Mouse (Mus musculus) kidney, adult 10 weeks (tissue): ENCODE results near the gene Ccdc71. TPM values are rescaled to one million over a fixed set of nuclear protein-coding genes. Genes with fewer than 3 reads are reported as not detected.

Experiments
- polyA plus RNA-seq: library from polyadenylated mRNA; stranded (reverse); fragments of 350-450 nt; fragmentation: Illumina TruSeq; extraction: RNeasy Lipid Tissue Mini Kit (QIAGEN cat#74804); gene quantifications from one replicate; pipeline ENCODE4 v1.2.3, GENCODE M21; 2014; ENCODE audit warnings: low read depth, low replicate concordance

Gene Ccdc71
- polyA plus RNA-seq: 4.1 TPM

DNA sequence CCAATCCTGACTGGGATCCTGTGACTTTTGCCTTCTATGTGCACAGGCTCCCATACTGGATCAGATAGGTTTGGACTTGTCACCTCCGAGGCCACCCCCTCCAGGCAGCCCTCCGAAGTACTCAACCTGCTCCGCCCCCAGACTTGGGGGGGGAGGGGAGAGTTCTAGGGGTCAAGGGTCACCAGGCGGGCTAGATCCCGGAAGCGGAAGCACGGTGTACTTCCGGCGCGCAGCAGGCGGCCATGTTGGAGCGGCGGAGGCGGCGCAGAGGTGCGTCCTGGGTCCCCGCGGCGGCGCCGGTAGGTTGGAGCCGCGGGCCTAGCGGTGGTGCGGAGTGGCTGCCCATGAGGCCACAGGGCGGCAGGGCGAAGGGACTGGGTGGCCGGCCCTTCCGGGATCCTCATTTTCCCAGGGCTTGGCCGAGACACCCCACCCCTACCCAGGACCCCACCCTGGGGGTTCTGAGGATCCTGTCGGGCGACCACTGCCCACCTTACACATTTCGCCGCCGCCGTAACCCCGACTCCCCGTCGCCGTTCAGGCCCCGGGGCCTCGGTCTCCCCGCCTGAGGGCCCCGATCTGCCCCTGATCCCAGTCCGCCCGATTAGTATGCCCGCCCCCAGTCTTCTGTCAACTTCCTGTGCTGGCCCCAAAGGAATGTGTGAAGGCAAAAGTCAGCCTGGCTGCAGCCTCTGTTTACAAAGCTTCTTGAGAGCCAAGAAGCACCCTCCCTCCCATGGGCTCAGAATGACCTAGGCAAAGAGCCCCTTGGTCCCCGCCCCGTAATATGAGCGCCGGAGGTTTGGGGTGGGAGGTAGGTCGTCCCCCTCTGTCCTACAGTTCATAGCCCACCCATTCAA, at the start of gene Ccdc71:
Gene Ccdc71 (plus strand): TSS at position 209 of the 860 bp plus-strand sequence.

DNA sequence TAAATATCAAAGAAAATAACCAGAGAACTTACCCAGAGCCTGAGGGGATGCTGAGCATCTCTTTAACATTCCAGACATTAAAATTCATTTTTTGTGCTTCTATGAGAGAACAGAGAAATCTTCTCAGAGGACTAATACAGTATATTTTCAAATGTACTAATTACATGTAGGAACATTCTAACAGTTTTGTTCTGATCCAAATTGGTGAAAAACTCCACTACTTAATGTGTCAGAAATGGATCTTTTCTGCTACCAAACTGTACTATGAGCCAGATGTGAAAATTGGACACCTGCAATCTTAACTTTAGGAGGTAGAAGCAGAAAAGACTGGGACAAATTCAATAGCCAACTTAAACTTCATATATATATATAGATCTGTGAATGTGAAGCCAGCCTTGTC, 31.9 kb upstream of the Ccdc71 start, which contains the start of gene Ccdc36:
Gene Ccdc36 (minus strand): TSS at position 101 of the 400 bp plus-strand sequence.

DNA sequence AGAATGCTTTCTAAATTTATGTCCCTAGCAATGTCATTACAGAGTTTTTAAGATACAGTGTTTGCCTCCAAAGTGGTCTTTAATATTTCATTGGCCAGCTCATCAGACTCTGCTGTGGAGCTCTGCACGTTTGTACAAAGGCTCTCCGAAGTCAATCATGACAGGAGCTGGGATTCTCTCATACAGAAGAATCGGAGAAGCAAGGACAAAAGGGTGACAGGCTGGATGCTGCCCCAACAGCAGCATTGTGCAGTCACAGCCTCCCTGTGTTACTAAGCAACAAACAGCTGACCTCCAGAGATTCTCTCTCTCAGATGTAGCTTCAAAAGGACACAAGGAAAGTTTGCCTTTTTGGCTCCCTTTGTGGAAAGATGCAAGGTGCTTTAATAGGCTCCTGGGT, 24.1 kb upstream of the Ccdc71 start, which contains the start of gene BC048562:
Gene BC048562 (plus strand): TSS at position 301 of the 400 bp plus-strand sequence.

DNA sequence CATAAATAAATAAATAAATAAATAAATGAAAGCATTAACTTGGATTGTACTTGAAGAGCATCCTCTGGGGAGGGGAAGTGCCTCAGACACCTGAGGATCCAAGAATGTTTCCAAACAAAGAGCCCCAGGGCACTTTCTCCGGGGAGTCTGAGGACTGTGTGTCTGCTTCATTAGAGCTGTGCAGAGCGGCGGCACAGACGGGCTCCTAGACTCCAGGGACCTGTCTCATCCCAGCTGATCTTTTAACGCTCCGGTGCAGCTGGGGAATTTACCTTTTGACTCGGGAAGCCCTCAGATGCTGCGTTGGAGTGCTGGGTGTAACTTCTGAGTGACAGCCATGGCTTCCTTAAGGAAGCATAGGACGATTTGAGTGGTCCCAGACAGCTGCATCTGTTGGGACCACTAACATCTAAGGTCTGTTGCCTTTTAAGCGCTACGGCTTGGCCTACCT, 879 bp downstream of the Ccdc71 start, which contains the start of gene Klhdc8b:
Gene Klhdc8b (minus strand): TSS at position 401 of the 451 bp plus-strand sequence.

DNA sequence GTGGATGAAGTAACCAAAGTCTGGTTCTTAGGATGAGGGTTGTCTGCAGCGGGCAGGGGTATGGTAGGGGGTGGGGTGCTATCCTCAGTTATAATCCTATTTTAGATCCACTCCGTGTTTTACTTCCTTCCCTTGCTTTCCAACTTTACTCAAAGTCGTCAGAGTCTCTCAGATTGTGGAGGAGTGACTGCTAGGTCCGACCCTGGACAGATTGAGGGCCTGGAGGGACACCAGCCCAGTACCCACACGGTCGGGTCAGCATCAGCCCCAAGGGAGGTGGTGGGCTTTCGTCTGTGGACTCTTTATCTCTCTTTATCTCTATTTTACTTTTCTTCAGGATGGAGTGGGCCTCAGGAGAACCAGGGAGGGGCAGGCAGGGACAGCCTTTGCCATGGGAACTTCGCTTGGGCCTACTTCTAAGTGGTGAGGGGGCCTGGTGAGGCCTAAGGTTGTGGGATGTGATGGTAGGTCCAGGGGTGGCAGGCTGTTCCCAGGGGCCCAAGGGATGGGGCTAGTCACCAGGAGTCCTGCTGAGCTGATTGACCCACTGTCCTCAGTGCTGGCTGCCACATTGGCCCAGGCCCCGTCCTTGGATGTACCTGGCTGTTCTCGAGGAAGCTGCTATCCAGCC, 19.5 kb downstream of the Ccdc71 start, which contains the start of gene Lamb2:
Gene Lamb2 (plus strand): TSS at position 16 of the 631 bp plus-strand sequence.

DNA sequence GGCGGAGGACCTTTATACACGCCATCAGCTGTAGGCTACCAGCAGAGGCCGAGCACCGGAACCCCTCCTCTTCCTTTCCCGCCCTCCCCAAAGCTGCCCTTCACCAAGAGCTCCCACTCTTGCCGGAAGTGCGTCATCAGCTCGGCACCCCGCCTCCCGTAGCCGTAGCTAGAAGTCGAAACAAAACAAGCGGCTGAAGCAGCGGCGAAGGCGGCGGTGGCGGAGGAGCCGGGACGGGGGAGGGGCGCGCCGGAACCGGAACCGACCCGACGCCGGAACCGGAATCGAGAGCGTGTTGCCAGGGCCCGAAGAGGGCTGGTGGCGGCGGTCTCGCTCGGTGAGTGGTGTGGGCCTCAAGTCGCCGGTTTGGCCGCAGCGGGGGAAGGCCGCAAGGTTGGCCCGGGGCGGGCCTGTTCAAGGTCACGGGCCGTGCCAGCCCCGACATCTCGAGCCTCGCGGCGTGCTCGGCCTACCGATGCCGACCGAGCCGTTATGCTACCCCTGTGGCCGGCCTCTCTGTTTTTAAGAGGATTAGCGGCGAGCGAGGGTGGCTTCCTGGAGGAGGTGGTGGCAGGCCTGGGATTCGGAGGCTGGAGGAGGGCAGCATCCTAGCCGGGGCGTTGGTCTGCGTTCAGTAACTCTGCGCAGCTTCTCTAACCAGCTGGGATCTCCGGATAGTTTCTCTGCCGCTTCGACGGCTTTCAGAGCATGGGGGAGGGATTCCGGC, 30.4 kb downstream of the Ccdc71 start, which contains the start of gene Usp19:
Gene Usp19 (plus strand): TSS at position 44 of the 727 bp plus-strand sequence.

DNA sequence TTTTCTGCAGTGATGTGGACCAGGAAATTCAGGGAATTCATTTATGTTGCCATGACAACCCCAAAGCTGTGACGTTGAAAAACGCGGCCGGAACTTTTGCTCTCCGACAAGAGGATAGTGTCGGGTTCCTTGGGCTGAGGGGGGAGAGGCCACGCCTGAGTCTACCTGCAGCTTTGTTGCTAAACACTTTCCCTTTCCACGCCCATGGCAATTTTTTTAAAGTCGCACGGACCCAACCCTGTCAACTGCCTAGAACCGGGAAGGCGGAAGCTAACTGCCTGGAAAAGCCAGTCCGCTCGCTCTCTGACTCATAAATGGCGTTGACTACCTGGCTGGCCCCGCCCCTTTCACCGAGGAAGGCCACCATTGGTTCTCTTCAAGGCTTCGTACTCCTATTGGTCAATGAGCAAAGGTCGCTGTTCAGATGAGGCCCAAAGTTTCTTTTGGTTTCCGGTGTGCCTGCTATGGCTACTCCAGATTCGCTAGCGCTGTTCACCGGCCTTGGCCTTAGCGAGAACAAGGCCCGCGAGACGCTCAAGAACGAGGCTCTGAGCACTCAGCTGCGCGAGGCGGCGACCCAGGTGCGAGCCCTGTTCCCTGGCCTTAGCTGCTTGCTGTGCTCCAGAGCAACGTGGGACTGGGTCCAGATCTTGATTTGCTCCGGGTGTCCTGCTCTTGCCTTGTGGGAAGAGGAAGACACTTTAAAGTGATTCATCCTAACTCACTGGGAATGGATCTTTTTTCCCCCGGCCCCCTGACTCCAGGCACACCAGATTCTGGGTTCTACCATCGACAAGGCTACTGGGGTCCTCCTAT, 47.5 kb downstream of the Ccdc71 start, which contains the start of gene Qars:
Gene Qars (plus strand): TSS at position 88 of the 816 bp plus-strand sequence.

Other genes with a start within 250 kb of the Ccdc71 start
- 31.0 TPM for gene Dag1, start 196.6 kb upstream of the Ccdc71 start, polyA plus RNA-seq
- 42.1 TPM for gene Nicn1, start 170.1 kb upstream of the Ccdc71 start, polyA plus RNA-seq
- gene Amt, start 163.7 kb upstream of the Ccdc71 start, polyA plus RNA-seq: 37.5 TPM
- 456 TPM for gene Rhoa, start 154.4 kb upstream of the Ccdc71 start, polyA plus RNA-seq
- gene Tcta, start 154.4 kb upstream of the Ccdc71 start, polyA plus RNA-seq: 19.1 TPM
- gene Gpx1, start 121.6 kb upstream of the Ccdc71 start, polyA plus RNA-seq: 93.3 TPM
- gene Usp4, start 112.7 kb upstream of the Ccdc71 start, polyA plus RNA-seq: 54.0 TPM
- gene 1700102P08Rik, start 67.7 kb upstream of the Ccdc71 start, polyA plus RNA-seq: 0.73 TPM
- gene Ccdc36, start 32.0 kb upstream of the Ccdc71 start, polyA plus RNA-seq: not detected
- gene BC048562, start 24.0 kb upstream of the Ccdc71 start, polyA plus RNA-seq: not detected
- gene Klhdc8b, start 1.1 kb downstream of the Ccdc71 start, polyA plus RNA-seq: 0.53 TPM
- 5.1 TPM for gene Lamb2, start 19.2 kb downstream of the Ccdc71 start, polyA plus RNA-seq
- 5.9 TPM for gene Usp19, start 30.1 kb downstream of the Ccdc71 start, polyA plus RNA-seq
- 82.1 TPM for gene Qars, start 47.2 kb downstream of the Ccdc71 start, polyA plus RNA-seq
- gene Qrich1, start 56.3 kb downstream of the Ccdc71 start, polyA plus RNA-seq: 35.9 TPM
- 15.8 TPM for gene Impdh2, start 99.8 kb downstream of the Ccdc71 start, polyA plus RNA-seq
- 4.7 TPM for gene Ndufaf3, start 106.9 kb downstream of the Ccdc71 start, polyA plus RNA-seq
- 3.6 TPM for gene Dalrd3, start 109.4 kb downstream of the Ccdc71 start, polyA plus RNA-seq
- 1.7 TPM for gene Wdr6, start 118.2 kb downstream of the Ccdc71 start, polyA plus RNA-seq
- not detected for gene P4htm, start 137.1 kb downstream of the Ccdc71 start, polyA plus RNA-seq
- gene Arih2, start 188.9 kb downstream of the Ccdc71 start, polyA plus RNA-seq: 40.2 TPM
- gene Slc25a20, start 201.6 kb downstream of the Ccdc71 start, polyA plus RNA-seq: 62.8 TPM
- 110 TPM for gene Prkar2a, start 228.8 kb downstream of the Ccdc71 start, polyA plus RNA-seq